Mouse (Mus musculus) cerebellum, postnatal 14 days (tissue): Measurements from ENCODE around the gene Gpr82.
A peak's percentile ranks its signal among the peaks of the same experiment; 100 is the strongest.

Experiments used
- DNase-seq, 2 experiments: peaks; one replicate each; pipeline ENCODE4 v3.0.0; 2021; ENCODE audit warnings: mixed read lengths in 2 of 2

Gpr82 gene

GRCm38 (mm10) chrX:13661063-13661462 lies at the start of gene Gpr82:
Gene Gpr82 (plus strand): TSS chrX:13661363.
- no peak for DNase-seq

- DNase-seq = no peak
Observed at GRCm38 (mm10) chrX:13612115-13612514, 49.0 kb upstream of the Gpr82 start.

GRCm38 (mm10) chrX:13616726-13617125 lies 44.4 kb upstream of the Gpr82 start:
- no peak for DNase-seq

- DNase-seq = no peak
Observed at GRCm38 (mm10) chrX:13617294-13617693, 43.9 kb upstream of the Gpr82 start.

DNA sequence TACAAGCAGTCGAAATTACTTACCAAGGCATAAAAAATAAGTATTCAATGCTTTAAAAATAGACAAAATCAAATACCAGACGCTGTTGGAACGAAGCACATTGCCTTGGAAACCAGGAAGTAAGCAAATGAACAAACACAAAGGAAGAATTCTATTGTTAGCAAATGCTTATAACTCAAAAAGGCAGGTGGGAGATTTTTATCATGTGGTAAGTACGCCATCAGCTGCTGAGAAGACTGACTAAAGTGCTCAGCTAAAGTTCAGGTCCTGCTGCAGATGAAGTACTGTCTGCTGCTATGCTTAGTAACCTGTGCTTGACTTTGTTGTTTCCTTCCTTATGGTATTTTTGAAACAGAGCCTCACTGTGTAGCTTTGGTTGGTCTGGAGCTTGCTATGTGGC lies 42.7 kb upstream of the Gpr82 start:
- no peak for DNase-seq

GRCm38 (mm10) chrX:13621473-13621872 lies 39.7 kb upstream of the Gpr82 start:
- DNase-seq = no peak

GRCm38 (mm10) chrX:13622654-13623053 lies 38.5 kb upstream of the Gpr82 start:
- DNase-seq = no peak

- no peak for DNase-seq
Observed at GRCm38 (mm10) chrX:13631599-13632283, 29.4 kb upstream of the Gpr82 start, which contains the start of gene Gpr34. Gene Gpr34 (plus strand): TSS chrX:13632089.

- DNase-seq = no peak
Observed at GRCm38 (mm10) chrX:13636398-13636797, 24.8 kb upstream of the Gpr82 start.

DNA sequence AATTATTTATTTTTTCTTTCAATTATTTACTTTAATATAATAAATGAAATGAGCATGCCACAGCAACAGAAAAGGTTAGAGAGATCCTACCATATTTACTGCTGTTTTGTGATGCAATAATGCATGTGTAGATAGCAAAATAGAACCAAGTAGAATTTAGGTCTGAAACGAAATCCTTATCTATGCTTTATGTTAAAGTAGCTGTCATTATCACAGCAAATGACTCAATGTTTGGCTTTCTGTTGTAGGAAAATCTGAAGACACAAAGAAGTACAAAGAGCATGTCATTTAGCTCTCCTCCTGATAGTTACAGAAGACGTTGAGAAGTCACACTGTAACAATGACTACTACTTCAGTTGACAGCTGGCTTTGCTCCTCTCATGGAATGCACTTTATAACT lies 22.3 kb upstream of the Gpr82 start:
- DNase-seq = no peak

DNA sequence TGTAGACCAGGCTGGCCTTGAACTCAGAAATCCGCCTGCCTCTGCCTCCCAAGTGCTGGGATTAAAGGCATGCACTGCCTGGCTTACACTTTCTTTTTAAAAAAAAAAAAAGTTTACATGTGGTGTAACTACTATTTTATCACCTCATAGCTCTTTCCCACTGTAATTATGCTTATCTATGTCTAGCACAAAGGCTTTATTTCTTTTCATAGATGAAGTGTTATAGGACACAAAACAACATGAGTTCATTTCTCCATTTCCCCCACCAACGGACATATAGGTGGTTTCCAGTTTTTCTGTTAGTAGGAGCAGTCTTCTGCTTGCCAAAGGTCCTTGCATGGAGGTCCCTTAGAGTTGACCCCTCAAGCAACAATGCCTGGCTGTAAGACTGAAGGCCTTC lies 9.3 kb upstream of the Gpr82 start:
- DNase-seq = no peak

DNA sequence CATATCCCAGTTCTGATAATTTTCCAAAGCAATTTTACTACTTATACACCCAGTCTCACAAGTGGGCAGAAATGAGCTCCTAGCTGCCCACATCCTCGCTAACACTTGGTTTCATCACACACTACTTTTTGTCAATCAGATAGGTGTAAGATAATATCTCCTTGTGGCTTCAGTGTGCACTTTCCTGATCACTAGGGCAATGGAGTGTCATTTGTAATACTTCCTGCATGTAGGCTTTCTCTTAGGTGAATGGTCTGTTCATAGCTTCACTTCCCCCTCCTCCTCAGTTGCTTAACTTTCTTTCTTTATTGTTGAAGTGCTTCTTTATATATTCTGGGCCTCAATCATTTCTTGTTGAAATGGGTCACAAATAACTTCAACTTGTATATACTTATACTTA lies 8.9 kb upstream of the Gpr82 start:
- DNase-seq = no peak

- DNase-seq = no peak
Observed at GRCm38 (mm10) chrX:13655005-13655421, 6.2 kb upstream of the Gpr82 start.

- no peak for DNase-seq
Observed at GRCm38 (mm10) chrX:13655906-13656305, 5.3 kb upstream of the Gpr82 start.

- DNase-seq = peak; percentile 63 to 80
Observed at GRCm38 (mm10) chrX:13656721-13657120, 4.4 kb upstream of the Gpr82 start.

DNA sequence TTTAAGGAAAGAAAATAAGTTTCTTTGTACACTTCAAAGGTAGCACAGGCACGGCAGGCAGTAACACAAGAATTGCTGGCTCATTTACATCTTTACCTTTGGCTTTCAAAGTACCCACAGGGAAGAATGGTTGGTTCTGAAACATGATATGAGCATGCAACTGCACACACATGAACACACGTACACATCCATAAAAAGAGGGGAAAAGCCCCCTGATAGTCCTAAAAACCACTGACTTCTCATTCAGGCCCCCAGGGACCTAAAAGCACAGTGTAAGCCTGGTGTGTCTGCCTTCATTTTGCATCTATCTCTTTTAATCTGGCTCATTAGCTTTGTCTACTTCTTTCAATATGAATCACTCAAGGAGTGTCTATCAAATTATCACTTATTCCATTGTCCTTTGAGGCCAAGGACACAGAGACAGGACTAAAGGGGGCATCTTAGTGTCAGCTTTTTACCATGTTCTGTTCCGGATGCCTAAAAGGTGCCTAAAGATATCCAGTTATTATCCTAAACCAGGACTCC lies 2.5 kb upstream of the Gpr82 start:
- DNase-seq = no peak

DNA sequence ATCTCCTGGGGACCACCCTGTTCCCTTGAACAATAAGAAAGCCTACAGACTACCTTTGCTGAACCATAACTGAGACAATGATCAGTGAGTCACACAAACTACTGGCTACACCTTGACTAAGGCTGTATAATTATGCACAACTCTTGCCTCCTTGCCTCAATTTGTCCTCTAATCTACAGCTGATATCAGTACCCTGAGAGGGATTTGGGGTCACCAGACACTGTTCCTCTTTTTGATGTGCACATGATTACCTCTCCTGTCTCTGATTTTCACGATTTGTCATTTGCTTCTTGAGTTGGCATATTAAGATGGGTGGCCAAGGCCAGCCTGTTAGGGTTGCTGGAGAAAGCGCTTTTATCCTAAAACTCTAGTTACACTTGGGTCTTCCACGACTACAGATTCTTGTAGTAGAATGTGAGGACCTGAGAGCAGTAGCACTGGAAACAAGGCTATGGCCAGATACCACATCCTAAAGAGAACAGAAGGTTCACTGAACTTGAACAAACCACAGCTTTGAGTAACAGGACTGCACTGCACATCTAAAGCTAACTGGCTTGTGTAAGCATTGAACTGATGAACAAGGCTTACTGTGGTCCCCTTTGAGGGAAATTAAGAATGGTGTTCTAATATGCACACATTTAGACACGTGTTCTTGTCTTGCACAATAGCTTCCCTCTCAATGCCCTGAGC lies 1.8 kb upstream of the Gpr82 start:
- no peak for DNase-seq

GRCm38 (mm10) chrX:13668867-13669266 lies 7.7 kb downstream of the Gpr82 start:
- DNase-seq = no peak

DNA sequence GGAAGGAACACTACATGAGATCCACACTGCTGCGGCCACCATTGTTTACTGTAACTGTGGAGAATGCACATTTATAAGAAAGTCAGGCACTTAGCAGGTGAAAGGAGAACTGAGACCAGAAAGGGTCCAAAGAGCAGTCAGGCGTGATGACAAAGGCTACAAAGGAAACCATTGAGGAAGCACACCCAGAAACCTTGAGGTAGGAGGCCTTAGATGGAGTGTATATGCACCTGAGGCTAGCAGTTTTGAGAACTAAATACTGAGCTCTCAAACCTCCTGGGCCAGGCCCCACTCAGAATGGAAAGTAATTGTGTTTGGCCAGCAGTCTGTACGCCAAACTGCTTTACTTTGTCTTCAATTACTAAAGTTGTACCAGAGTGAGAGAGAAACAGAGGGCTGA lies 9.2 kb downstream of the Gpr82 start:
- no peak for DNase-seq

- DNase-seq = no peak
Observed at GRCm38 (mm10) chrX:13673001-13673400, 11.8 kb downstream of the Gpr82 start.

- DNase-seq = no peak
Observed at GRCm38 (mm10) chrX:13681748-13682147, 20.6 kb downstream of the Gpr82 start.

- DNase-seq = no peak
Observed at GRCm38 (mm10) chrX:13686589-13686988, 25.4 kb downstream of the Gpr82 start.

- no peak for DNase-seq
Observed at GRCm38 (mm10) chrX:13688356-13688755, 27.2 kb downstream of the Gpr82 start.

GRCm38 (mm10) chrX:13691865-13692264 lies 30.7 kb downstream of the Gpr82 start:
- no peak for DNase-seq
